Mouse (Mus musculus): Measurements from ENCODE around the gene Hdx. TPM values are rescaled to one million over a fixed set of nuclear protein-coding genes. Genes with fewer than 3 reads are reported as not detected.

Gene Hdx
- 0.53 TPM for polyA plus RNA-seq (2014; fragmentation: Illumina TruSeq; extraction: RNeasy Lipid Tissue Mini Kit (QIAGEN cat#74804); ENCODE audit: low read depth, low replicate concordance)

DNA sequence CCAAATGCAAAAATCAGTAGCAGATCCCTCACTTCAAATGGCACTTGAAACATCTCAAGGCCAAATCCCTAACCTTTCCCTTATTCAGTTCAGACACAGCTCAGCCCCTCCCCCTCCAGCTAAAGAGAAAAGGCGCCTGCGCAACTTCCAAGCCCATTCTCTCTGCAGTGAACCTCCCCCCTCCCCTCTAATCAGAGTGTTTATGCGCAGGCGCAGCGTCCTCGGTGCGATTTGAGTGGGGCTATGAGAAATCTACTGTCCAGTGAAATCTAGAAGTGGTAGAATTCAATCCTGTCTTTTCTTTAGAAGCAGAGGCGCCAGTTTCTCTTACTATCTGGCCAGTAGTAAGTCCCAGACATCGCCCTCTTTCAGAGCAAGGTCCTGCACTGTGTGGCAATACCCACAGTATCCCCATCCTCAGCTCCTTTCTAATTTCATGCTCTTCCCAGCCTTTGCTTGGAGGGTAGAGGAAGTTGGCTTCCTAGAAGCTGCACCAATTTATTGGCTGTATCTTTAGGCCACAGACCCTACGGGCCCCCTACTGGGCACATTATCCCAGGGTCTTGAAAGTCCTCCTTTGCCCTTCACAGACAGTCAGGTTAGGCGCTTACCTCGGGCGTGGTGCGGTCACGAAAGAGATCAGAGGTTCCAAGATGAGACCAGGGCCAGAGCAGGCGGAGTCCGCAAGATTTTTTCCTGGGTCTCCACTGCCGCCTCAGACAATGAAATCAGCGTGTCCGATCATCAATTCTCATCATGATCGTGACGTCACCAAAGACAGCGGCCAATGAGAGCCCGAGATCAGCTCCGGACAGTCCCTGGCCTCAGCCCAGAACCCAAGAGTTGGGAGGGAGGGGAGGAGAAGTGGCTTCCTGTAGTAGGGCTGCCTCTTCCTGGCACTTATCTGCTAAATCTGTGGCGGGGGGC, at the start of gene Hdx:
Gene Hdx, minus strand, starts transcription at position 724 of the 927 bp plus-strand sequence.

DNA sequence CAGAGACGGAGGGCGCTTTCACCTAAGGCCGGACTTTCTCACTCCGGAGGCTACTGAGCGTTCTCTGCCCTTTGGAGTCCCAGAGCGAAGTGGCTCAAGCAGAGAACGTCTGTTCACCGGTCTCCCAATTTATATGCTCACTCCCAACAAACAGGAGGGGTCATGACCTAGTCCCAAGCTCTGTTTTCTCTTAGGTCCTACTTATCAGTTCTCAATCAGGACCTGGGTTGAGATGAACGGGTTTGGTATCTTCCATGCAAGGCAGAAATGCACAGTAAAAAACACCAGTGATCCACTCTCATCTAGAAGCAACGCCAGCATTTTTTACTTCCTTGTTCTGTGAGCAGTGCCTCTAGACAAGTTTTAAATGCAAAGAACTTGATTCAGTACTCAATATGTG, 159.0 kb downstream of the Hdx start, which contains the start of gene Rps6ka6:
Gene Rps6ka6, minus strand, starts transcription at position 101 of the 400 bp plus-strand sequence.

Other genes starting within 250 kb of the Hdx start
- 27.4 TPM for gene Rps6ka6, start 159.1 kb downstream of the Hdx start, polyA plus RNA-seq (2014; fragmentation: Illumina TruSeq; extraction: RNeasy Lipid Tissue Mini Kit (QIAGEN cat#74804); ENCODE audit: low read depth, low replicate concordance)
- gene Gm45194, start 194.3 kb upstream of the Hdx start, polyA plus RNA-seq (2014; fragmentation: Illumina TruSeq; extraction: RNeasy Lipid Tissue Mini Kit (QIAGEN cat#74804); ENCODE audit: low read depth, low replicate concordance) = not detected